Mouse (Mus musculus) kidney, adult 2 months (tissue): ENCODE results near the gene Robo2.

Experiments
- CTCF ChIP-seq: fragments of 200-500 bp; conservative IDR thresholded peaks from 2 replicates; pipeline ENCODE4 v1.5.1; 2011; ENCODE audit warnings: low read depth, mild to moderate bottlenecking, control low read depth, low read length, moderate library complexity, mixed read lengths; ENCODE audit not compliant: insufficient read depth, insufficient read length
- POLR2A ChIP-seq: fragments of 200-500 bp; IDR thresholded peaks from one replicate; pipeline ENCODE4 v1.6.1; 2011; ENCODE audit warnings: low read depth, low read length, control low read depth

GRCm38 (mm10) chr16:73863748-73864147 lies 547.9 kb downstream of the Robo2 start:
- no peak for TF ChIP-seq POLR2A
- no peak for TF ChIP-seq CTCF
